Mouse (Mus musculus) MEL (cell line): ENCODE results near the gene 1190007I07Rik.

Source experiments
- CTCF ChIP-seq, 3 experiments: IDR thresholded peaks in 2 of 3; conservative IDR thresholded peaks in 1 of 3; 2 replicates each; pipeline ENCODE4 v1.5.1; 2011 to 2012; ENCODE audit warnings: low read length in 3 of 3, low read depth in 2 of 3, mild to moderate bottlenecking in 2 of 3, improper control_type of control experiment in 1 of 3, inconsistent platforms in 1 of 3, mixed read lengths in 1 of 3, moderate library complexity in 1 of 3; ENCODE audit not compliant: control insufficient read depth in 1 of 3, insufficient read depth in 1 of 3, poor library complexity in 1 of 3, severe bottlenecking in 1 of 3
- ELF1 ChIP-seq: IDR thresholded peaks from 2 replicates; pipeline ENCODE4 v1.6.1; 2014; ENCODE audit warnings: low read depth, mild to moderate bottlenecking, inconsistent platforms, low read length, improper control_type of control experiment, moderate library complexity
- EP300 ChIP-seq, 2 experiments: IDR thresholded peaks; 2 replicates each; pipeline ENCODE4 v1.6.1; 2011; ENCODE audit warnings: improper control_type of control experiment in 2 of 2, low read length in 2 of 2, low read depth in 1 of 2, mild to moderate bottlenecking in 1 of 2
- MEF2A ChIP-seq: IDR thresholded peaks from 2 replicates; pipeline ENCODE4 v1.6.1; 2014; ENCODE audit warnings: low read depth, mild to moderate bottlenecking, inconsistent platforms, low read length, improper control_type of control experiment; ENCODE audit not compliant: poor library complexity, insufficient replicate concordance, severe bottlenecking; ENCODE audit errors: extremely low read depth
- NRF1 ChIP-seq: IDR thresholded peaks from 2 replicates; pipeline ENCODE4 v1.6.1; 2014; ENCODE audit warnings: low read depth, mild to moderate bottlenecking, inconsistent platforms, low read length, improper control_type of control experiment, moderate library complexity; ENCODE audit not compliant: poor library complexity, insufficient read depth, severe bottlenecking
- POLR2A ChIP-seq, 2 experiments: IDR thresholded peaks; 2 replicates each; pipeline ENCODE4 v1.6.1; 2011 to 2012; ENCODE audit warnings: low read length in 2 of 2, mild to moderate bottlenecking in 2 of 2, control low read depth in 1 of 2, improper control_type of control experiment in 1 of 2, low read depth in 1 of 2, moderate library complexity in 1 of 2; ENCODE audit not compliant: control insufficient read depth in 1 of 2, insufficient read depth in 1 of 2, poor library complexity in 1 of 2
- ZC3H11A ChIP-seq: IDR thresholded peaks from 2 replicates; pipeline ENCODE4 v1.6.1; 2012; ENCODE audit warnings: low read depth, mild to moderate bottlenecking, inconsistent platforms, low read length, improper control_type of control experiment
- ZNF384 ChIP-seq: IDR thresholded peaks from 2 replicates; pipeline ENCODE4 v1.6.1; 2012; ENCODE audit warnings: low read depth, mild to moderate bottlenecking, inconsistent platforms, low read length, improper control_type of control experiment

- no peak for TF ChIP-seq CTCF (IDR thresholded peaks at IDR 0.05 in 2 of 3, conservative IDR thresholded peaks at IDR 0.05 in 1 of 3; ENCODE audit: control insufficient read depth in 1 of 3, insufficient read depth in 1 of 3, low read depth in 2 of 3, low read length in 3 of 3, poor library complexity in 1 of 3, severe bottlenecking in 1 of 3)
- TF ChIP-seq NRF1, result no peak
- no peak for TF ChIP-seq ZC3H11A
- no peak for TF ChIP-seq MEF2A
- TF ChIP-seq ZNF384, result no peak
- no peak for TF ChIP-seq EP300 (IDR thresholded peaks at IDR 0.05; ENCODE audit: low read depth in 1 of 2, low read length in 2 of 2)
- no peak for TF ChIP-seq POLR2A (IDR thresholded peaks at IDR 0.05; ENCODE audit: control insufficient read depth in 1 of 2, insufficient read depth in 1 of 2, low read depth in 1 of 2, low read length in 2 of 2, poor library complexity in 1 of 2)
- no peak for TF ChIP-seq ELF1
Measured at GRCm38 (mm10) chr10:82630497-82630896, 7.5 kb upstream of the 1190007I07Rik start.
